Mouse (Mus musculus) adrenal gland, adult (tissue): ENCODE data around the gene Gm45716.
"Not testable (repeated sequence)": the region's sequence is repeated elsewhere in the genome, so short reads cannot be mapped to it uniquely, and the experiment has no call there.

Experiments
- DNase-seq, 2 experiments: peaks; one replicate each; pipeline ENCODE4 v3.0.0; 2022 to 2023; ENCODE audit warnings: low spot score in 1 of 2; ENCODE audit not compliant: inconsistent age in 2 of 2

Gene Gm45716

DNA sequence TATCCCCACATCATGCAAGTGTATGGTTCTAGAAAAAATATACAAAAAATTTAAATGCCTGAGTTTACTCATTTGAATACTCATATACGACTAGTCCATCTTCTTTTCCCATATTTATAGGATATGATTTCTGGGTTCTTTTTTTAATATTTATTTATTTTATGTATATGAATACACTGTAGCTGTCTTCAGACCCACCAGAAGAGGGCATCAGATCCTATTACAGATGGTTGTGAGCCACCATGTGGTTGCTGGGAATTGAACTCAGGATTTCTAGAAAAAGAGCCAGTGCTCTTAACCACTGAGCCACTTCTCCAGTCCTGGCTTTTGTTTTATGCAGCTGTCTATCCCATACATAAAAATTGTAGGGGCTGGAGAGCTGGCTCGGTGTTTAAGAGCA, 94.5 kb downstream of the Gm45716 start:
- not testable (repeated sequence) for DNase-seq

DNA sequence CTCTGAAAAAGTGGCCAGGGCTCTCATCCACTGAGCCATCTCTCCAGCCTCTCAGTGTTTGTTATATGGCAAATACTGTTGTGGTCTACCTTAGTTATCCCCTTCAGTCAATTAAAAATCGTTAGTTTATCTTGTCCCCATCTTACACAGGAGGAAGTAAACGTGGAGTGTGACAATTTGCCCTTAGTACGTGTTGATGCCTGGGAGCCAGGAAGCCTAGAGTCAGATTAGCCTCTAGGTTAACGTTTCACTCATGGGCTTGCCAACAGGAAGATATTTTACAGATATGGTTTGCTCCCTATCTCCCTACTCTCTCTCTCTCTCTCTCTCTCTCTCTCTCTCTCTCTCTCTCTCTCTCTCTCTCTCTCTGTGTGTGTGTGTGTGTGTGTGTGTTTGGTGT, 95.7 kb downstream of the Gm45716 start:
- no peak for DNase-seq

DNA sequence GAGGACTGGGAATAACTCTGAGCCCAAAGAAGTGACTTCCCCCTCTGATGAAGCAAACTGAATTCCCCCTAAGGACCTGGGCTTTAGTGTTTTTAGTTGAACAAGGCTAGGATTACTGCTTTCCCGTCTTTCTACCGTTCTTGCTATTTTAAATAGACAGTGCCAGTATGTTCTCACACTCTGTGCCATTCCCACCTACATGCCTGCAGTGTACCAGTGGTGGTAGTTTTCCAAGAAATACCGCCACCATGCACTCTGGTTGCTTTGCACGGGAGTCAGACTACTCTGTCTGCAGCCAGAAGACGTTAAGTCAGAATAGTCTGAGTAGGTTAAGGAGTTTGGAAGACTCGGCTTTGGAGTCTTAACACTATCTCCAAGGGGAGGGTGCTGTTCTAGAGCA, 96.1 kb downstream of the Gm45716 start:
- no peak for DNase-seq

DNA sequence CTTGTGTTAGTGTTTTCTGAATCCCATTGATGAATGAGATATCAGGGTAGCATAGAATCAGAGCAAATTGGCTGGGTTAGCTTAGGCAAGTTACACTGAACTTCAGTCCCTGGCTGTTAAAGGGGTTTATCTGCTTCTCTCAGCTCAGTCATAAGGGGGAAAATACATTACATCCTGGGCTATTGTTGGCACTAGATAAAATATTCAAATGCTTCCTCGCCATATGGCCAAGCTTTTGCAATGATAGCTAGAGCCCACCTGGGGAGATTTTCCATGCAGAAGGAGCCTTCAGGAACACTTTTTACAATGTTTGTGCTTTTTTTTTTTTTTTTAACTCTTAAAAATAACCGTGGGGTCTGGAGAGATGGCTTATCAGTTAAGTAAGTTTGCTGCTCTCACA, 96.6 kb downstream of the Gm45716 start:
- DNase-seq, result no peak

DNA sequence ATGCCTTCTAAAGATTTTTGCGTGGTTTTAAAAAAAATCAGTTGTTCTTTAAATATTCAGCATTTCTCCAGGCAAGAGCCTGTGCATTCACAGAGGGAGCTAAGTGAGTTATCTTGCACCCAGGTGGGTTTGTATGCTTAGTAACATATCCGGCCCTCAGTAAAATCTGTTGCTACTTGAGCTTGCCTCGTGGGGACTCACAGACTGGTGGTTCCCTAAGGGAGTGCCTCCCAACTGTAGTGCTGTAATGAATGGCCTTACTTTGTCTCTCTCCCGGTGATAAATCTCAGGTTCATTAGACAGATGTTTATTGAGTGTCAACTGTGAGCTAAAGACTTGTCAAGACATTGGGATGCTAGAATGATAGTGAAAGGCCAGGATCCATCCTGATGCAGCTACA, 97.1 kb downstream of the Gm45716 start:
- DNase-seq, result no peak

DNA sequence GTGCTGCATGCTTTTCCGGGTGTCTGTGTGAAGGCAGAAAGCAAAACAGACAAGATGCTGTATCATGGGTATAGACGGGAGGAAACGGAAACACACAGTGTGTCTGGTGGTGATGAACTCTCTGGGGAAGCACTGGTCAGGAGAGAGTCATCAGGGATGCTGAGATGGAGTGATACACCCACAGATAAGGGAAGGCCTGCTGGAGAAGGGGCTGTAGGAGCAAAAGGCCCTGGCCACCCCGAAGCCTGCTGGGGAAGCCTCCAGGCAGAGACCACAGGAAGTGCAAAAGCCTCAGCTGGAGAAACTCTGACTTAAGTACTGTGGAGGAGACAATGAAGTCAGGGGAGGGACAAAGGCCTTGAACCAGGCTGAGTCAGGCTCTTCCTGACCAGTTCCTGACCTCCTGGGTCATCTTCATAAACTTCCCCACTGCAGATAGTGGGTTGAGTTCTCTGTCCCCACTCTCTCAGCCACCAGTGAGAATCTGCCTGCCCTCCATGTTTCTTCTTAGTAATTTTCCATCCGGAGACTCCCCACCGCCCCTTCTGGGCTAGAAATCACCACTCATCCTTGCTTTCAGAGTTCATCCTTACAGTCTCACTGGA, 99.2 kb downstream of the Gm45716 start:
- peak in 1 of 2 experiments; percentile 50 for DNase-seq

DNA sequence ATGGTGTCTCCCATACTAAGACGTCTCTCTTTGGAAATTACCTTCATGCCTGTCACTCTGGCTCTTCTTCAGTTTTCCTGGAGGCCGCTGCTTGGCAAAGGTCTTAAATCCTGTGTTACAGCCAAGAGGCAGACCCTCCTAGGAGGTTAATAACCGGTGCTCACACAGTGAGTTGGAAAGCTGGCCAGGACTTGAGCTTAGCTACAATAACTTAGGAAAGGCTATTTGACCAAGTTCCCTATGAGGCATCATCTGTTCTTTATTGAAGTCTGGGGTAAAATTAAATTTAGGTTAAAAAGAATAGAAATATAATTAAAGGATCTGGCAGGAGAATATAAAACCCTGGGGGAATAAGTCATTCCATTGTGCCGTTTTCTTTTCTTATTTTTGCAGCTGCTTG, 103.7 kb downstream of the Gm45716 start:
- no peak for DNase-seq

DNA sequence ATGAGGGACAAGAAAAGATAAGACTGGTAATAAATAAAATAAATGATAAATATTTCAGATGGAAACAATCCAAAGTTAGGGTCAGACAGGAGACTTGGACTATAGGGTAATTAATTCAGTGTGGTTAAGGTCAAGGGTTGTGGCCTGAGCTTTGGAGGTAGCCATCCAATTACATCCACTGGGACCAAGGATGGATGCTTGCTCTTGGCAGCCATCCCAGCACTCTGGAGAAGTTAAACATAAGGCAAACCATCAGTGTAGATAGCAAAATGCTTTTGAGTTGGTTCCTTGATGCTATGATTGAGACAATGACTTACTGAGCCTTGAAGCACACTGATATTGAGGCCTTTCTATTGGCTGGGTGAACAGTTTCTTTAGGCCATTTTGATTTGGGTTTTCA, 105.3 kb downstream of the Gm45716 start:
- no peak for DNase-seq

DNA sequence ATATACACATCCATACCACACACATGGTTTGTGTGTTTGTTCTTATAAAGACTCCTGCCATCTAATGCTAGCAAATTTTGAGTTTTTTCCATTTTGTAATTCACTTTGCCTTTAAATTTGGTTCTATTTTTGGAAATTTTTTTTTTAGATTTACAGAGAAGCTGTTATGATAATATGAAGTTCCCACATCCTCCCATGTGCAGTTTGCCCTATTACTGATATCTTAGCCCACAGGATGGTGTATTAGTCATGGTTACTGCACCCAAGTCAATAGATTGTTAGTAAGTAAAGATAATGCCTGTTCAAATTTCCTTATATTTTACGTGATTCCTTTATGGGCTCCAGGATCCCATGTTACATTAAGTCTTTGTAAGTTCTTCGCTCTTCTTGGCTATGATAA, 107.1 kb downstream of the Gm45716 start:
- DNase-seq, result no peak
